Mouse (Mus musculus): ENCODE measurements at regions not wholly inside any gene's neighbourhood (a gene's known extent, or its start where the extent isn't known, plus 50 kb on each side); places are given as distances from the start of the nearest gene placed in this dataset.

- no peak for DNase-seq (ENCODE audit: low spot score)
Observed at GRCm38 (mm10) chr11:20929426-20929825, 98.6 kb upstream of the Lgalsl start.

- no peak for DNase-seq (ENCODE audit: low spot score)
Observed at GRCm38 (mm10) chr11:20930045-20930444, 99.2 kb upstream of the Lgalsl start.

GRCm38 (mm10) chr11:20930573-20930972 is 99.7 kb upstream of the Lgalsl start:
- DNase-seq (ENCODE audit: low spot score), result no peak

- DNase-seq (ENCODE audit: low spot score), result no peak
Observed at GRCm38 (mm10) chr11:20934191-20935062, 103.6 kb upstream of the Lgalsl start.

GRCm38 (mm10) chr11:20935063-20935370 is 104.2 kb upstream of the Lgalsl start:
- DNase-seq (ENCODE audit: low spot score), result no peak

GRCm38 (mm10) chr11:20935910-20936309 is 105.1 kb upstream of the Lgalsl start:
- DNase-seq (ENCODE audit: low spot score), result no peak

- no peak for DNase-seq (ENCODE audit: low spot score)
Observed at GRCm38 (mm10) chr11:20936996-20937395, 106.1 kb upstream of the Lgalsl start.

- no peak for DNase-seq (ENCODE audit: low spot score)
Observed at GRCm38 (mm10) chr11:20937942-20938341, 107.1 kb upstream of the Lgalsl start.

GRCm38 (mm10) chr11:20939644-20940043 is 108.8 kb upstream of the Lgalsl start:
- no peak for DNase-seq (ENCODE audit: low spot score)

- DNase-seq (ENCODE audit: low spot score), result no peak
Observed at GRCm38 (mm10) chr11:20941546-20941945, 110.7 kb upstream of the Lgalsl start.

- DNase-seq (ENCODE audit: low spot score), result no peak
Observed at GRCm38 (mm10) chr11:20955561-20955960, 124.7 kb upstream of the Lgalsl start.

GRCm38 (mm10) chr11:20957766-20958165 is 126.9 kb upstream of the Lgalsl start:
- DNase-seq (ENCODE audit: low spot score), result no peak

GRCm38 (mm10) chr11:20958233-20958632 is 127.4 kb upstream of the Lgalsl start:
- no peak for DNase-seq (ENCODE audit: low spot score)

GRCm38 (mm10) chr11:20960066-20960465 is 129.2 kb upstream of the Lgalsl start:
- no peak for DNase-seq (ENCODE audit: low spot score)

- no peak for DNase-seq (ENCODE audit: low spot score)
Observed at GRCm38 (mm10) chr11:20960750-20961149, 129.9 kb upstream of the Lgalsl start.

GRCm38 (mm10) chr11:20961626-20962025 is 129.5 kb upstream of the Peli1 start:
- no peak for DNase-seq (ENCODE audit: low spot score)

- DNase-seq (ENCODE audit: low spot score), result no peak
Observed at GRCm38 (mm10) chr11:20965575-20966239, 125.4 kb upstream of the Peli1 start.

GRCm38 (mm10) chr11:20967321-20967984 is 123.6 kb upstream of the Peli1 start:
- no peak for DNase-seq (ENCODE audit: low spot score)

GRCm38 (mm10) chr11:20968341-20968740 is 122.8 kb upstream of the Peli1 start:
- DNase-seq (ENCODE audit: low spot score), result no peak

- no peak for DNase-seq (ENCODE audit: low spot score)
Observed at GRCm38 (mm10) chr11:20973141-20973540, 118.0 kb upstream of the Peli1 start.

- no peak for DNase-seq (ENCODE audit: low spot score)
Observed at GRCm38 (mm10) chr11:20981588-20981987, 109.5 kb upstream of the Peli1 start.

GRCm38 (mm10) chr11:20982010-20982409 is 109.1 kb upstream of the Peli1 start:
- DNase-seq (ENCODE audit: low spot score), result no peak

GRCm38 (mm10) chr11:20982500-20982899 is 108.6 kb upstream of the Peli1 start:
- DNase-seq (ENCODE audit: low spot score), result no peak
